Mouse (Mus musculus) testis, adult 2 months (tissue): ENCODE data around the gene Cpne8. TPM values are rescaled to one million over a fixed set of nuclear protein-coding genes. Genes with fewer than 3 reads are reported as not detected.

Experiments
- H3K27ac ChIP-seq: fragments of 200-500 bp; 2 replicates; pipeline ENCODE4 v1.5.1; 2012; ENCODE audit warnings: low read depth, low read length; ENCODE audit not compliant: control insufficient read depth, insufficient read depth
- H3K27me3 ChIP-seq: fragments of 200-500 bp; 2 replicates; pipeline ENCODE4 v1.6.1; 2012; ENCODE audit warnings: mild to moderate bottlenecking, low read length, moderate library complexity; ENCODE audit not compliant: control insufficient read depth, insufficient read depth
- H3K36me3 ChIP-seq: fragments of 200-500 bp; 2 replicates; pipeline ENCODE4 v1.6.1; 2012; ENCODE audit warnings: mild to moderate bottlenecking, low read length; ENCODE audit not compliant: control insufficient read depth, insufficient read depth
- H3K4me1 ChIP-seq: fragments of 200-500 bp; 2 replicates; pipeline ENCODE4 v1.6.1; 2012; ENCODE audit warnings: low read length; ENCODE audit not compliant: control insufficient read depth, insufficient read depth
- H3K4me3 ChIP-seq: fragments of 200-500 bp; 2 replicates; pipeline ENCODE4 v1.5.1; 2012; ENCODE audit warnings: low read depth, mild to moderate bottlenecking, low read length, moderate library complexity, mixed read lengths; ENCODE audit not compliant: control insufficient read depth
- CTCF ChIP-seq: fragments of 200-500 bp; IDR thresholded peaks from 2 replicates; pipeline ENCODE4 v1.5.1; 2012; ENCODE audit warnings: low read depth, mild to moderate bottlenecking, inconsistent platforms, low read length, moderate library complexity; ENCODE audit not compliant: control insufficient read depth, insufficient read depth, insufficient replicate concordance
- POLR2A ChIP-seq: fragments of 200-500 bp; IDR thresholded peaks from 2 replicates; pipeline ENCODE4 v1.6.1; 2012; ENCODE audit warnings: low read depth, mild to moderate bottlenecking, inconsistent platforms, low read length, moderate library complexity; ENCODE audit not compliant: control insufficient read depth
- polyA plus RNA-seq: library from polyadenylated mRNA; depleted of rRNA; stranded (reverse); fragments of >200 nt; gene quantifications from 2 replicates; pipeline ENCODE4 v1.2.3, GENCODE M21; 2012

Gene Cpne8
- polyA plus RNA-seq, 1 experiment: 3.6 TPM

GRCm38 (mm10) chr15:90569246-90569645, 110.0 kb downstream of the Cpne8 start:
- no peak for TF ChIP-seq CTCF
- TF ChIP-seq POLR2A: no peak
- Histone ChIP-seq H3K27me3 (no peaks in the 10 kb centered on the region), H3K4me3 (no peak overlapping the region), H3K4me1 (no peaks in the 10 kb centered on the region), H3K27ac (no peak overlapping the region), H3K36me3 (no peaks in the 10 kb centered on the region)

- Histone ChIP-seq H3K27ac (no peak overlapping the region), H3K36me3 (no peaks in the 10 kb centered on the region)
- TF ChIP-seq CTCF: no peak
- TF ChIP-seq POLR2A: no peak
Measured at GRCm38 (mm10) chr15:90568050-90568449, 111.2 kb downstream of the Cpne8 start.

GRCm38 (mm10) chr15:90563996-90564395, 115.2 kb downstream of the Cpne8 start:
- H3K4me3 ChIP-seq: no peak overlapping the region
- no peaks in the 10 kb centered on the region for H3K4me1 ChIP-seq
- H3K27ac ChIP-seq: no peak overlapping the region

More at GRCm38 (mm10) chr15:90568050-90568449, 111.2 kb downstream of the Cpne8 start:
- Histone ChIP-seq H3K4me1 (no peaks in the 10 kb centered on the region), H3K4me3 (no peak overlapping the region), H3K27me3 (no peaks in the 10 kb centered on the region)

GRCm38 (mm10) chr15:90561613-90562012, 117.6 kb downstream of the Cpne8 start:
- H3K4me3 ChIP-seq: no peak overlapping the region
- H3K4me1 ChIP-seq: no peaks in the 10 kb centered on the region
- no peak overlapping the region for H3K27ac ChIP-seq
- H3K36me3 ChIP-seq: no peaks in the 10 kb centered on the region
- no peak for TF ChIP-seq CTCF
- no peak for TF ChIP-seq POLR2A
- H3K27me3 ChIP-seq: no peaks in the 10 kb centered on the region

More at GRCm38 (mm10) chr15:90563996-90564395, 115.2 kb downstream of the Cpne8 start:
- no peaks in the 10 kb centered on the region for H3K36me3 ChIP-seq
- no peak for TF ChIP-seq POLR2A
- no peak for TF ChIP-seq CTCF
- no peaks in the 10 kb centered on the region for H3K27me3 ChIP-seq

GRCm38 (mm10) chr15:90548589-90548988, 130.6 kb downstream of the Cpne8 start:
- Histone ChIP-seq H3K27ac (no peak overlapping the region), H3K4me3 (no peak overlapping the region), H3K36me3 (no peaks in the 10 kb centered on the region), H3K4me1 (no peaks in the 10 kb centered on the region), H3K27me3 (no peaks in the 10 kb centered on the region)
- TF ChIP-seq CTCF (no peak), POLR2A (no peak)

GRCm38 (mm10) chr15:90543447-90543846, 135.8 kb downstream of the Cpne8 start:
- Histone ChIP-seq H3K36me3 (no peaks in the 10 kb centered on the region), H3K4me1 (no peaks in the 10 kb centered on the region; the same call in 1 of the 2 replicates), H3K4me3 (no peak overlapping the region), H3K27ac (no peak overlapping the region), H3K27me3 (no peaks in the 10 kb centered on the region)
- TF ChIP-seq CTCF: no peak
- no peak for TF ChIP-seq POLR2A

- Histone ChIP-seq H3K4me1 (no peaks in the 10 kb centered on the region; the same call in 1 of the 2 replicates), H3K27ac (peak overlapping the region; percentile 29; the same call in 1 of the 2 replicates), H3K27me3 (no peaks in the 10 kb centered on the region), H3K4me3 (no peak overlapping the region), H3K36me3 (no peaks in the 10 kb centered on the region)
- TF ChIP-seq POLR2A (no peak), CTCF (no peak)
Measured at GRCm38 (mm10) chr15:90542126-90542525, 137.1 kb downstream of the Cpne8 start.
